Mouse (Mus musculus): ENCODE data around the gene Tmem14c. TPM values are rescaled to one million over a fixed set of nuclear protein-coding genes. Genes with fewer than 3 reads are reported as not detected.
"Not testable (repeated sequence)": the region's sequence is repeated elsewhere in the genome, so short reads cannot be mapped to it uniquely, and the experiment has no call there.

Gene Tmem14c
- polyA plus RNA-seq, 1 experiment from 2014 or later = 183 TPM

- not testable (repeated sequence) for H3K9ac ChIP-seq; H3K27ac ChIP-seq; H3K36me3 ChIP-seq; H3K27me3 ChIP-seq; H3K4me1 ChIP-seq; H3K9me3 ChIP-seq; H3K4me3 ChIP-seq; ATAC-seq (ENCODE audit: insufficient number of reproducible peaks, insufficient read depth, low FRiP score, low TSS enrichment); H3K4me2 ChIP-seq (replicated peaks)
- 60% methylated on average over 4 of the region's 4 CpGs for WGBS
These were observed 28.3 kb upstream of the Tmem14c start for GRCm38 (mm10) chr13:40987608-40988303.

- ATAC-seq (ENCODE audit: insufficient number of reproducible peaks, insufficient read depth, low FRiP score, low TSS enrichment) = no peak
These were observed 27.7 kb upstream of the Tmem14c start for GRCm38 (mm10) chr13:40988418-40988817.

GRCm38 (mm10) chr13:40994487-40995263 is 21.4 kb upstream of the Tmem14c start:
- H3K4me1 ChIP-seq = no peaks in the 10 kb centered on the region
- WGBS = 37% methylated on average over 8 of the region's 8 CpGs
- H3K9me3 ChIP-seq = no peaks in the 10 kb centered on the region
- no peak overlapping the region for H3K4me3 ChIP-seq
- no peaks in the 10 kb centered on the region for H3K27me3 ChIP-seq
- H3K27ac ChIP-seq = no peak overlapping the region
- H3K9ac ChIP-seq = no peak overlapping the region
- peak; percentile 47; the same call in 1 of the 2 replicates for ATAC-seq (ENCODE audit: insufficient number of reproducible peaks, insufficient read depth, low FRiP score, low TSS enrichment)
- no peaks in the 10 kb centered on the region for H3K36me3 ChIP-seq
- H3K4me2 ChIP-seq (replicated peaks) = no peak overlapping the region

More at GRCm38 (mm10) chr13:40988418-40988817, 27.7 kb upstream of the Tmem14c start:
- H3K27ac ChIP-seq = no peak overlapping the region
- 72% methylated on average over 2 of the region's 2 CpGs for WGBS
- H3K9me3 ChIP-seq = no peaks in the 10 kb centered on the region
- H3K4me2 ChIP-seq (replicated peaks) = no peak overlapping the region
- no peak overlapping the region for H3K4me3 ChIP-seq
- no peaks in the 10 kb centered on the region for H3K4me1 ChIP-seq
- H3K27me3 ChIP-seq = no peaks in the 10 kb centered on the region
- no peaks in the 10 kb centered on the region for H3K36me3 ChIP-seq
- no peak overlapping the region for H3K9ac ChIP-seq

GRCm38 (mm10) chr13:40998537-40998936 is 17.6 kb upstream of the Tmem14c start:
- not testable (repeated sequence) for H3K27ac ChIP-seq; H3K4me3 ChIP-seq; H3K9me3 ChIP-seq; H3K4me2 ChIP-seq (replicated peaks); H3K9ac ChIP-seq; H3K36me3 ChIP-seq; H3K27me3 ChIP-seq; ATAC-seq (ENCODE audit: insufficient number of reproducible peaks, insufficient read depth, low FRiP score, low TSS enrichment)
- 89% methylated on average over 5 of the region's 5 CpGs for WGBS
- H3K4me1 ChIP-seq = peaks cover 10% of the 10 kb centered on the region; the same call in 1 of the 2 replicates

GRCm38 (mm10) chr13:41000140-41000925 is 15.8 kb upstream of the Tmem14c start:
- H3K9me3 ChIP-seq = no peaks in the 10 kb centered on the region
- peak overlapping the region; percentile 86 for H3K9ac ChIP-seq
- peaks cover 14% of the 10 kb centered on the region for H3K36me3 ChIP-seq
- H3K4me2 ChIP-seq (replicated peaks) = peak overlapping the region; percentile 87
- peak overlapping the region; percentile 97 for H3K27ac ChIP-seq
- peak overlapping the region; percentile 95 for H3K4me3 ChIP-seq
- H3K27me3 ChIP-seq = no peaks in the 10 kb centered on the region
- WGBS = 3% methylated on average over 25 of the region's 25 CpGs
- peaks cover 10% of the 10 kb centered on the region; the same call in 1 of the 2 replicates for H3K4me1 ChIP-seq
- ATAC-seq (ENCODE audit: insufficient number of reproducible peaks, insufficient read depth, low FRiP score, low TSS enrichment) = 0 out of 2 replicates have a peak, but pooled peaks have one; percentile 16

- ATAC-seq (ENCODE audit: insufficient number of reproducible peaks, insufficient read depth, low FRiP score, low TSS enrichment) = peak; percentile 87
- Histone ChIP-seq H3K4me3 (peak within 1 kb of the TSS; percentile 95), H3K27me3 (no peaks in the 10 kb centered on the region), H3K4me2 (replicated peaks) (peak within 1 kb of the TSS; percentile 87), H3K9me3 (no peaks in the 10 kb centered on the region), H3K4me1 (peaks cover 10% of the 10 kb centered on the region; the same call in 1 of the 2 replicates), H3K27ac (peak within 1 kb of the TSS; percentile 97), H3K9ac (peak within 1 kb of the TSS; percentile 86), H3K36me3 (peaks cover 22% of the 10 kb centered on the region)
- WGBS = under 1% methylated on average over 58 of the region's 58 CpGs
These were observed 15.0 kb upstream of the Tmem14c start, which contains the start of gene Pak1ip1 for GRCm38 (mm10) chr13:41000926-41001639. Pak1ip1 (plus strand) TSS chr13:41001023.

- ATAC-seq (ENCODE audit: insufficient number of reproducible peaks, insufficient read depth, low FRiP score, low TSS enrichment) = no peak
- WGBS = 83% methylated on average over 5 of the region's 5 CpGs
- no peaks in the 10 kb centered on the region for H3K27me3 ChIP-seq
- H3K4me3 ChIP-seq = peak overlapping the region; percentile 95; the same call in 1 of the 2 replicates
- H3K27ac ChIP-seq = no peak overlapping the region
- H3K4me2 ChIP-seq (replicated peaks) = peak overlapping the region; percentile 87
- H3K4me1 ChIP-seq = peaks cover 10% of the 10 kb centered on the region; the same call in 1 of the 2 replicates
- peaks cover 26% of the 10 kb centered on the region for H3K36me3 ChIP-seq
- H3K9ac ChIP-seq = no peak overlapping the region
- no peaks in the 10 kb centered on the region for H3K9me3 ChIP-seq
These were observed 14.1 kb upstream of the Tmem14c start for GRCm38 (mm10) chr13:41002001-41002400.

GRCm38 (mm10) chr13:41006244-41006643 is 9.8 kb upstream of the Tmem14c start:
- Histone ChIP-seq H3K4me2 (replicated peaks) (no peak overlapping the region), H3K9me3 (no peaks in the 10 kb centered on the region), H3K27ac (no peak overlapping the region), H3K36me3 (peaks cover 67% of the 10 kb centered on the region), H3K9ac (no peak overlapping the region), H3K4me3 (no peak overlapping the region), H3K27me3 (no peaks in the 10 kb centered on the region), H3K4me1 (peaks cover 7% of the 10 kb centered on the region; the same call in 1 of the 2 replicates)
- 93% methylated on average over 4 of the region's 4 CpGs for WGBS
- no peak for ATAC-seq (ENCODE audit: insufficient number of reproducible peaks, insufficient read depth, low FRiP score, low TSS enrichment)

GRCm38 (mm10) chr13:41008271-41008670 is 7.8 kb upstream of the Tmem14c start:
- Histone ChIP-seq H3K36me3 (peaks cover 81% of the 10 kb centered on the region), H3K4me3 (no peak overlapping the region), H3K4me1 (no peaks in the 10 kb centered on the region), H3K9ac (no peak overlapping the region), H3K27ac (no peak overlapping the region), H3K9me3 (no peaks in the 10 kb centered on the region), H3K27me3 (no peaks in the 10 kb centered on the region), H3K4me2 (replicated peaks) (no peak overlapping the region)
- ATAC-seq (ENCODE audit: insufficient number of reproducible peaks, insufficient read depth, low FRiP score, low TSS enrichment) = no peak
- 92% methylated on average over 10 of the region's 10 CpGs for WGBS

- Histone ChIP-seq H3K4me2 (replicated peaks) (no peak overlapping the region), H3K9ac (no peak overlapping the region), H3K36me3 (peaks cover 81% of the 10 kb centered on the region), H3K4me1 (no peaks in the 10 kb centered on the region), H3K9me3 (no peaks in the 10 kb centered on the region), H3K27ac (no peak overlapping the region), H3K27me3 (no peaks in the 10 kb centered on the region), H3K4me3 (no peak overlapping the region)
- WGBS = 89% methylated on average over 8 of the region's 8 CpGs
- ATAC-seq (ENCODE audit: insufficient number of reproducible peaks, insufficient read depth, low FRiP score, low TSS enrichment) = no peak
These were observed 7.1 kb upstream of the Tmem14c start for GRCm38 (mm10) chr13:41008946-41009345.

Measured in embryonic facial prominence, embryonic 12.5 days (tissue).